Mouse (Mus musculus) heart, adult 11 months (tissue): ENCODE measurements at regions not wholly inside any gene's neighbourhood (a gene's known extent, or its start where the extent isn't known, plus 50 kb on each side); places are given as distances from the start of the nearest gene placed in this dataset.
"Not testable (repeated sequence)": the region's sequence is repeated elsewhere in the genome, so short reads cannot be mapped to it uniquely, and the experiment has no call there.

Experiments
- DNase-seq: peaks from one replicate; pipeline ENCODE4 v3.0.0; 2022

GRCm38 (mm10) chr3:118194754-118195153 is 326.0 kb upstream of the Snx7 start:
- no peak for DNase-seq

- peak; percentile 83 for DNase-seq
Observed at GRCm38 (mm10) chr3:118189382-118189781, 320.6 kb upstream of the Snx7 start.

- no peak for DNase-seq
Observed at GRCm38 (mm10) chr3:118177446-118177845, 308.7 kb upstream of the Snx7 start.

- DNase-seq, result no peak
Observed at GRCm38 (mm10) chr3:118162916-118163315, 294.2 kb upstream of the Snx7 start.

- DNase-seq, result no peak
Observed at GRCm38 (mm10) chr3:118144788-118145187, 276.1 kb upstream of the Snx7 start.

- no peak for DNase-seq
Observed at GRCm38 (mm10) chr3:118141731-118142130, 273.0 kb upstream of the Snx7 start.

GRCm38 (mm10) chr3:118140108-118140507 is 271.4 kb upstream of the Snx7 start:
- DNase-seq, result no peak

- DNase-seq, result not testable (repeated sequence)
Observed at GRCm38 (mm10) chr3:118128349-118128748, 259.6 kb upstream of the Snx7 start.

GRCm38 (mm10) chr3:118102635-118103034 is 233.9 kb upstream of the Snx7 start:
- DNase-seq, result no peak

GRCm38 (mm10) chr3:118084508-118084907 is 215.8 kb upstream of the Snx7 start:
- DNase-seq, result no peak

GRCm38 (mm10) chr3:118072363-118072762 is 203.6 kb upstream of the Snx7 start:
- no peak for DNase-seq

- DNase-seq, result peak; percentile 88
Observed at GRCm38 (mm10) chr3:118070129-118070528, 201.4 kb upstream of the Snx7 start.

GRCm38 (mm10) chr3:118063679-118064078 is 194.9 kb upstream of the Snx7 start:
- no peak for DNase-seq

- no peak for DNase-seq
Observed at GRCm38 (mm10) chr3:118062569-118062968, 193.8 kb upstream of the Snx7 start.

- no peak for DNase-seq
Observed at GRCm38 (mm10) chr3:118047016-118047415, 178.3 kb upstream of the Snx7 start.

- no peak for DNase-seq
Observed at GRCm38 (mm10) chr3:118046536-118046935, 177.8 kb upstream of the Snx7 start.

- no peak for DNase-seq
Observed at GRCm38 (mm10) chr3:118036501-118036900, 167.8 kb upstream of the Snx7 start.

GRCm38 (mm10) chr3:117995401-117995800 is 126.7 kb upstream of the Snx7 start:
- no peak for DNase-seq

GRCm38 (mm10) chr3:117994110-117994509 is 125.4 kb upstream of the Snx7 start:
- no peak for DNase-seq

GRCm38 (mm10) chr3:117990561-117990960 is 121.8 kb upstream of the Snx7 start:
- no peak for DNase-seq

GRCm38 (mm10) chr3:117988443-117988842 is 119.7 kb upstream of the Snx7 start:
- no peak for DNase-seq

- no peak for DNase-seq
Observed at GRCm38 (mm10) chr3:117975638-117976037, 106.9 kb upstream of the Snx7 start.

GRCm38 (mm10) chr3:117968805-117969204 is 100.1 kb upstream of the Snx7 start:
- no peak for DNase-seq

GRCm38 (mm10) chr3:117938426-117938825 is 69.7 kb upstream of the Snx7 start:
- no peak for DNase-seq

- no peak for DNase-seq
Observed at GRCm38 (mm10) chr3:117927527-117927926, 58.8 kb upstream of the Snx7 start.
